Mouse (Mus musculus): Measurements from ENCODE around the gene Ccnt1.
"Not testable (repeated sequence)": the region's sequence is repeated elsewhere in the genome, so short reads cannot be mapped to it uniquely, and the experiment has no call there.

DNA sequence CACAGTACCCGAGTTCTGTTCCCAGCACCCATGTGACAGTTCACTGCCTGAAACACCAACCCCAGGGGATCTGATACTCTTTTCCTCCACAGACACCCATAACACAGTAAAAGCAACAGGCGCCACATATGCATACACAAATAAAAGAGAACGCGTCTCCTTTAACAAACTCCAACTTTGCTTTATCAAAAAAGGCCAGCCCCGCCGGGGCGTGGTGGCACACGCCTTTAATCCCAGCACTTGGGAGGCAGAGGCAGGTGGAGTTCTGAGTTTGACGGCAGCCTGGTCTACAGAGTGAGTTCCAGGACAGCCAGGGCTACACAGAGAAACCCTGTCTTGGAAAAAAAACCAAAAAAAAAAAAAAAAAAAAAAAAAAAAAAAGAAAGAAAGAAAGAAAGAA, 15.4 kb upstream of the Ccnt1 start:
- not testable (repeated sequence) for TF ChIP-seq CTCF (IDR thresholded peaks at IDR 0.05 in 2 of 3, conservative IDR thresholded peaks at IDR 0.05 in 1 of 3; ENCODE audit: control insufficient read depth in 1 of 3, insufficient read depth in 1 of 3, low read depth in 2 of 3, low read length in 3 of 3, poor library complexity in 1 of 3, severe bottlenecking in 1 of 3); ZNF384 (IDR thresholded peaks at IDR 0.05; ENCODE audit: low read depth, low read length); ELF1 (IDR thresholded peaks at IDR 0.05; ENCODE audit: low read depth, low read length); CHD1 (IDR thresholded peaks at IDR 0.05; ENCODE audit: low read depth, low read length); SMC3 (IDR thresholded peaks at IDR 0.05; ENCODE audit: low read depth, low read length); RAD21 (IDR thresholded peaks at IDR 0.05; ENCODE audit: low read depth, low read length)
